Mouse (Mus musculus) cerebellum, adult 9-10 months (tissue): Measurements from ENCODE around the gene Qtrt1.
"Not testable (repeated sequence)": the region's sequence is repeated elsewhere in the genome, so short reads cannot be mapped to it uniquely, and the experiment has no call there.

Source experiments
- DNase-seq: peaks from one replicate; pipeline ENCODE4 v3.0.0; 2022

Qtrt1 gene

GRCm38 (mm10) chr9:21453003-21453402 is 41.4 kb downstream of the Qtrt1 start:
- DNase-seq, result no peak

- DNase-seq, result no peak
These were observed 41.8 kb downstream of the Qtrt1 start for GRCm38 (mm10) chr9:21453459-21453858.

DNA sequence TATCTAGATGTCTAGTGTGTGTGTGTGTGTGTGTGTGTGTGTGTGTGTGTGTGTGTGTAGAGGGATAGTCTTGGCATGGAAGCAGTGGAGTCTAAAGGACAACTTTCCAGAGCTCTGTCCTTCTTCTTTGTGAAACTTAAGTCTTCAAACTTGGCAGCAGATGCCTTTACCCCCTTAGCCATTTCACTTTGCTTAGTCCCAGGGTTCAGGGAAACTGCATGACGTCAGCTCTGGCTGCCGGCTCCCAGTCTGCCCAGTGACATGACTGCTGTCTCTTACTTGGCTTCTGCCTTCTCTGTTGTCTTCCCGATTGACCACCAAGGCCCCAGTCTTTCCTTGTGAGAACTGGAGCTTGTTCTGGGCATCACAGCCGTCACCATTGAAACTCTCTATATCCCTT is 42.9 kb downstream of the Qtrt1 start:
- DNase-seq, result no peak

DNA sequence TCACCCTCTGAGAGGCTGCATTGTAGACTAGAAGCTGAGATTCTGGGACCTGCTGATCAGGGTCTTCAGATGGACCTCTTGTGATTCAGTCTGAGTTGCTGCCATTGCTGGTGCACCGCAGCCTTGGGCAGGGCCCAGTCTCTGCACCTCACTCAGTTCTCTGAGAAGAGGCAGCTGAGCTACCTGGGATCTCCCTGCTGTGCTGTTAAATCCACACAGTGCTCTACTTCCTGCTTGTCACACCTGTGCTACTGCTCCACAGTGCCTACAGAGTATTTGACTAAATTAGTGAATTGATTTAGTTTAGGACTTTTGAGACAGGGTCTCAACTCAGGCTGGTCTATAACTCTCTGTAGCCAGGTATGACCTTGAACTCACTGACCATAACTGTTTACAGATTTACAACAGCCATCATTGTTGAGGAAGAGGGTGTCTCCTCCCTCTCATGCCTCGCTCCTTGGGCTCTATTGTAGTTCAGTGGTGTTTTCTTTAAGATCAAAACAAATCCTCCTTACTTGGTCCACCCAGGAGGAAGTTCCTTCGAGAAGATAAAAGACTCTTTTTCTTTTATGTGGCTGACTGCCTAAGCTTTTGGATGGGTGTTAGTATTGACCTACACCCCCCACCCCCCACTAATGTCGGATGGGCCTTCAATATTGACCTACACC is 43.6 kb downstream of the Qtrt1 start:
- no peak for DNase-seq

- no peak for DNase-seq
These were observed 44.8 kb downstream of the Qtrt1 start for GRCm38 (mm10) chr9:21456246-21456929.

- DNase-seq, result no peak
These were observed 45.4 kb downstream of the Qtrt1 start for GRCm38 (mm10) chr9:21456930-21457634.

DNA sequence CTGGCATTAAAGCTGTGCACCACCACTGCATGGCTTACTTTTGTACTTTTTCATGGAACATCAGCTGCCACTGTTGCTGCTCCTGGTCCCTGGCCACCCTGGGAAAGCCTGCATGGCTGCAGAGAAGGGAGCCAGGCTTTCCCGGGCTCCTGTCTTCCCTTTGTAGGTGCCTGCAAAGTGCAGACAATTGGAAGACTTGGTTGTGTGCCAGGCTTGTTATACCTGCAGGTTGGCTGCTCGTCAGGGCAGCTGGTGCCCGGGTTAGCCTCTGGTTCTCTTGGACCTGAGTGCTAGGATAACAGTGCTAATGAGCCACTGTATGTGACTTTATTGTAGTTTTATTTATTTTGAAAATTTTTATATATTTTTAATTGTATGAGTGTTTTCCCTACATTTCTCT is 47.2 kb downstream of the Qtrt1 start:
- DNase-seq, result peak; percentile 58

DNA sequence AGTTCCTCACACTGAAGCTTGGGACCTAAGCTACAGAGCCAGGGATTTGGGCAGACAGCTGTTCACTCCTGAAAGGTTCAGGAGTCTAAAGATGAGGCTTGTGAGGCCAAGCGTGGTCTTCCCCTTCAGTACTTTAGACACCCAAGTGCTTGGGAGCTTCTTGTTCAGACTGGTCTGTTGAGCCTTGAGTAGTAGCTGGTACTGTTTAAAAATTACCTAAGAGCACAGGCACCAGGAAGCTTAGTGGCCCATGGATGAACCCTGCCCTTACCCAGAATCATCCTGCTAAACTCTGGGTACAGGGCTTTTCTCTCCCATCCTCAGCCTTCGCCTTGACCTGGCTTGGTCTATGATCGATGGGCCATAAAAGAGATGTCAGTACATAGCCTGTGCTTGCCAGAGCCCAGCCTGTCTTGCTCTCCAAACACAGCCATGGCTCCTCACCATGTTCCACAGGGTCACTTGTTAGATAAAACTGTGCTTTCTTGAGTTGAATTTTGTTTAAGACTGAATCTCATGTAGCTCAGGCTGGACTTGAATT is 48.8 kb downstream of the Qtrt1 start:
- DNase-seq, result no peak

DNA sequence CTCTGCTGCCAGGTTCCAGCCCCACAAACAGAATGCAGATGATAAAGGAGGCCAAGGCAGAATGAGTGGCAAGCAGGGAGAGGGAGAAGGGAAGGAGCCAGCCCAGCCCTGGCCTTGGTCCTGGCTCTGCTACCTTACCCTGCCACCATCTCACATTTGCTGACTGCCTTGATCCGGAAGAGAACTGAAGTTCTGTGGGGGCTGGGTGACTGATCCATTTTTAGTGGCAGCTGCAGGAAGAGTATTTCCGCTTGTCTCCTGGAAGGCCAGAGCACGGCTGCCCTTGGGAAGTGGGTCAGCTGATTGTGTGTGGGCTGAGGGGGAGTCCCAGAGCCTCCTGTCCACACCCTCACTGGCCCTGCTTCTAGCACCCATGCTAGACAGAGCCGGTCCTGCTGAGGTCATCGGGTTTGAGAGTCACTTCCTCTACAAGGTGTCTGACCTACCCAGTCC is 51.5 kb downstream of the Qtrt1 start:
- DNase-seq, result peak; percentile 39

- peak; percentile 76 for DNase-seq
These were observed 52.3 kb downstream of the Qtrt1 start for GRCm38 (mm10) chr9:21463766-21464564.

DNA sequence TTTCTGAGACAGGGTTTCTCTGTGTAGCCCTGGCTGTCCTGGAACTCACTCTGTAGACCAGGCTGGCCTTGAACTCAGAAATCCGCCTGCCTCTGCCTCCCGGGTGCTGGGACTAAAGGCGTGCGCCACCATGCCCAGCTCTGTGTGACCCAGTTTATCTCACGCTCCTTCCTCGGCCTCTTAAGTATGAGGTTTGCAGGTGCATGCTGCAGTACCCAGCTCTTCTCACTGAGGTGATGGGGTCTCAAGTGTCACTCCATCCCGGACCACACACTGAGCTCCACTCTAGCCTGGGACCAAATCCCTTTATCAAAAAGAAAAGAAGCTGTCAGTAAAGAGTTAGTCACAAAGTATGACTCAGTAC is 52.9 kb downstream of the Qtrt1 start:
- not testable (repeated sequence) for DNase-seq

DNA sequence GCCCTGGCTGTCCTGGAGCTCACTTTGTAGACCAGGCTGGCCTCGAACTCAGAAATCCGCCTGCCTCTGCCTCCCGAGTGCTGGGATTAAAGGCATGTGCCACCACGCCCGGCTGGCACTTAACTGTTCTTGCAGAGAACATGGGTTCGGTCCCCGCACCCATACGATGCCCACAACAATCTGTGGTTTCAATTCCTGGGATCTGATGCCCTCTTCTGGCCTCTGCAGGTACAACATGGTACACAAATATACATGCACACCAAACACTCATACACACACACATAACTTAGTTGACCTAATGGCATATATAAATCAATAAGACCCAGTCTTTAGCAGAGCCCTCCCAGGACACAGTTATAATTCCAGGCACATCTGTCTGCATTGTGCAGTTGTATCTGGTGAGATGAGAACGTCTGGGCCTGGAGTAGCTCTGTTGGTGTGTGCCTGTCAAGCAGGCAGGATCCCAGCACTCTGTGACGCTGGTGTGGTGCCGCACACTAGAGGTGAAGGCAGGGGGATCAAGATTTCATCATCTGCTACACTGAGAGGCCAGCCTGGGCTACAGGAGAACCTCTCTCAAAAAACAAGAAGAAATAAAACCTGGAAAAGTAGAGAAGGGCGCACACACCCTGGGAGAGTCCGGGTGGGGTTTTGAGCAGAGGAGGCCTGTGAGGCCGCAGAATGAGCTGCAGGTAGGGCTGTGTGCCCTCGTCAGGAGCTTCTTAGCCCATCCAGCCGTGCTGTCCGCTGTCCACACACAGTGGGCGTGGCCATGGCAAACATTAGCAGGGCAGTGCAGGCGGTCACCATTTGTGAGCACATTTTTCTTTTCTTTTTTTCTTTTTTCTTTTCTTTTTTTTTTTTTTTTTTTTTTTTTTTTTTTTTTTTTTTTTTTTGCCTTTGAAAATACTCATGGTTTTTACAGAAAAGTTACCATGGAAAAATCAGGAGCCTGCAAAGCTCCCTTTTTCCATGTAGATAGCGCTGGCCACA is 57.7 kb downstream of the Qtrt1 start:
- peak; percentile 67 for DNase-seq
